20 mouse cellular contexts compared by ENCODE assay signal in the genomic region with DNA sequence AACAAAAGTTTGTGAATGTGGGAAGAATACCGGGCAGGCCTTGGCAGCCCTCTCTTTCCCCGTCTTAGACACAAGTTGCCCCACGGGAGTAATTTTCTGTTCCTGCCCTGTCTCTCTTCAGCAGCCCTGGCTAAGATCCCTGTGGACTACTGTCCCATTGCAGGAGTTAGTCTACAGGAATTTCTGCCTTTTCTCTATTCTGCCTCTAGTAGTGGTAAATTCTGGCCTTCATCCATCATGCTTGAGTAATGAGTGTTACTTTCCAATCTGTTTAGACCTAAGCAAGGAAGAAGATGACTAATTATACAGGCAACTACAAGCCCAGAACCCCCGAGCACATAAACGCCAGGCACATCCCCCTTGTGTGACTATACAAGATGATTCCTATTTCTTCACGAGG.
DNase-seq lines count a peak whose midpoint lies in the region; ATAC-seq and TF ChIP-seq lines count a peak whose summit lies in the region.
"Had no signal": no experiment of that assay in that cellular context is flagged by ENCODE, and none has a peak within 500 bp of the region (broad histone marks: within the 10 kb centered on the region; RNA-seq: fewer than 3 reads in every experiment).

No protein-coding gene starts in this region.

- H3K4me3 ChIP-seq in heart, embryonic 10.5 days, result no peak overlapping the region
- no peak overlapping the region for H3K4me3 ChIP-seq in lung, postnatal 0 days (ENCODE audit: low read depth, low read length)
- H3K4me3 ChIP-seq: embryonic facial prominence, embryonic 10.5 days; erythroblast, embryonic 14.5 days; forebrain, embryonic 15.5 days; heart, adult 2 months; heart, embryonic 15.5 days; hindbrain, embryonic 13.5 days had no signal

- no peaks in the 10 kb centered on the region for H3K27me3 ChIP-seq in heart, embryonic 10.5 days (ENCODE audit: insufficient read depth, poor library complexity, severe bottlenecking)
- no peaks in the 10 kb centered on the region for H3K27me3 ChIP-seq in lung, postnatal 0 days (replicated peaks; ENCODE audit: insufficient read depth, low read length)
- H3K27me3 ChIP-seq: forebrain, embryonic 15.5 days; heart, embryonic 15.5 days; hindbrain, embryonic 13.5 days had no signal

- H3K9ac ChIP-seq in lung, postnatal 0 days (replicated peaks; ENCODE audit: low read depth), result no peak overlapping the region
- H3K9ac ChIP-seq: forebrain, embryonic 15.5 days; heart, embryonic 15.5 days; hindbrain, embryonic 13.5 days had no signal

- DNase-seq in heart, postnatal 10 days, result peak; percentile 4 to 10
- no peak for DNase-seq in heart, embryonic 10.5 days (ENCODE audit: low spot score)
- DNase-seq in NIH3T3 (ENCODE audit: low read depth), result peak; percentile 76
- peak; percentile 41 for DNase-seq in gonadal fat pad, adult 2 months (ENCODE audit: low read depth)
- no peak for DNase-seq in lung, postnatal 0 days (ENCODE audit: low spot score)
- DNase-seq in lung, postnatal 10 days, result no peak
- DNase-seq in liver, result no peak
- DNase-seq: adrenal gland, adult 8-10 months; adrenal gland, postnatal 36 days; cerebellum, adult 2 months; cerebellum, postnatal 10 days; gastrocnemius, postnatal 36 days; kidney, adult 18-20 months had no signal

- H3K4me2 ChIP-seq in lung, postnatal 0 days (replicated peaks; ENCODE audit: low read depth, low read length), result no peak overlapping the region
- H3K4me2 ChIP-seq: forebrain, embryonic 15.5 days; heart, embryonic 15.5 days; hindbrain, embryonic 13.5 days had no signal

- no peak for TF ChIP-seq CTCF in lung, postnatal 0 days (IDR thresholded peaks at IDR 0.05)

- intact Hi-C loops in heart, postnatal 10 days (cut with DNase I), result no loop called here

- no peak for TF ChIP-seq EP300 in lung, postnatal 0 days (IDR thresholded peaks at IDR 0.05)

- 84% methylated on average over 6 of the region's 6 CpGs for WGBS in heart, embryonic 10.5 days
- WGBS in lung, postnatal 0 days, result 81% methylated on average over 6 of the region's 6 CpGs

- no peak overlapping the region for H3K27ac ChIP-seq in heart, embryonic 10.5 days
- H3K27ac ChIP-seq in lung, postnatal 0 days (ENCODE audit: low read length), result no peak overlapping the region
- H3K27ac ChIP-seq: embryonic facial prominence, embryonic 10.5 days; forebrain, embryonic 15.5 days; heart, adult 2 months; heart, embryonic 15.5 days; hindbrain, embryonic 13.5 days; hindbrain, postnatal 0 days had no signal

- H3K36me3 ChIP-seq in heart, embryonic 10.5 days, result no peaks in the 10 kb centered on the region
- no peaks in the 10 kb centered on the region for H3K36me3 ChIP-seq in lung, postnatal 0 days (ENCODE audit: insufficient read depth, low read length)
- H3K36me3 ChIP-seq: embryonic facial prominence, embryonic 10.5 days; forebrain, embryonic 15.5 days; heart, embryonic 15.5 days; hindbrain, embryonic 13.5 days had no signal

- no peaks in the 10 kb centered on the region for H3K9me3 ChIP-seq in heart, embryonic 10.5 days
- no peaks in the 10 kb centered on the region for H3K9me3 ChIP-seq in lung, postnatal 0 days (ENCODE audit: low read length)
- H3K9me3 ChIP-seq: embryonic facial prominence, embryonic 10.5 days; forebrain, embryonic 15.5 days; heart, embryonic 15.5 days; hindbrain, embryonic 13.5 days had no signal

- no peak for ATAC-seq in lung, postnatal 0 days
- ATAC-seq: forebrain, embryonic 15.5 days; hindbrain, postnatal 0 days had no signal

- H3K4me1 ChIP-seq in heart, embryonic 10.5 days, result no peaks in the 10 kb centered on the region
- H3K4me1 ChIP-seq in lung, postnatal 0 days (ENCODE audit: insufficient read depth, low read depth, low read length), result no peaks in the 10 kb centered on the region
- H3K4me1 ChIP-seq: embryonic facial prominence, embryonic 10.5 days; forebrain, embryonic 15.5 days; heart, embryonic 15.5 days; hindbrain, embryonic 13.5 days had no signal

Comparison
In these comparisons a context has a peak if more than half of its experiments do, and no peak if none do; other contexts are left out.
1. DNase-seq: peak in heart, postnatal 10 days (2 of 2), NIH3T3 (single experiment) and gonadal fat pad, adult 2 months (single experiment); none in heart, embryonic 10.5 days (single experiment), lung, postnatal 0 days (single experiment), lung, postnatal 10 days (single experiment) and liver (single experiment).